Mouse (Mus musculus): ENCODE measurements around the gene Smim10l2a. TPM values are rescaled to one million over a fixed set of nuclear protein-coding genes. Genes with fewer than 3 reads are reported as not detected.
"Not testable (repeated sequence)": the region's sequence is repeated elsewhere in the genome, so short reads cannot be mapped to it uniquely, and the experiment has no call there.

Gene Smim10l2a
- 8.1 and 8.9 TPM in 2 replicates for polyA plus RNA-seq (2012; rRNA removed)

- TF ChIP-seq POLR2A (IDR thresholded peaks at IDR 0.05; ENCODE audit: control insufficient read depth, low read depth, low read length): peak; percentile 55; the same call in 1 of the 2 replicates
- not testable (repeated sequence) for H3K36me3 ChIP-seq (ENCODE audit: control insufficient read depth, insufficient read depth, low read length); H3K27ac ChIP-seq (ENCODE audit: control insufficient read depth, insufficient read depth, low read depth, low read length); H3K27me3 ChIP-seq (ENCODE audit: control insufficient read depth, insufficient read depth, low read length); H3K4me1 ChIP-seq (ENCODE audit: control insufficient read depth, insufficient read depth, low read length)
- H3K4me3 ChIP-seq (ENCODE audit: control insufficient read depth, low read depth, low read length): peak within 1 kb of the TSS; percentile 70
Observed at GRCm38 (mm10) chrX:56374431-56375128, at the start of gene Smim10l2a. Smim10l2a (plus strand) TSS chrX:56374586.

GRCm38 (mm10) chrX:56332046-56332445, 42.3 kb upstream of the Smim10l2a start:
- no peaks in the 10 kb centered on the region for H3K4me1 ChIP-seq (ENCODE audit: control insufficient read depth, insufficient read depth, low read length)
- no peak overlapping the region for H3K4me3 ChIP-seq (ENCODE audit: control insufficient read depth, low read depth, low read length)
- H3K27me3 ChIP-seq (ENCODE audit: control insufficient read depth, insufficient read depth, low read length): no peaks in the 10 kb centered on the region
- no peaks in the 10 kb centered on the region for H3K36me3 ChIP-seq (ENCODE audit: control insufficient read depth, insufficient read depth, low read length)
- no peak for TF ChIP-seq CTCF (IDR thresholded peaks at IDR 0.05; ENCODE audit: control insufficient read depth, insufficient read depth, insufficient replicate concordance, low read depth, low read length)
- no peak for TF ChIP-seq POLR2A (IDR thresholded peaks at IDR 0.05; ENCODE audit: control insufficient read depth, low read depth, low read length)
- no peak overlapping the region for H3K27ac ChIP-seq (ENCODE audit: control insufficient read depth, insufficient read depth, low read depth, low read length)

- TF ChIP-seq POLR2A (IDR thresholded peaks at IDR 0.05; ENCODE audit: control insufficient read depth, low read depth, low read length) (no peak), CTCF (IDR thresholded peaks at IDR 0.05; ENCODE audit: control insufficient read depth, insufficient read depth, insufficient replicate concordance, low read depth, low read length) (no peak)
Observed at GRCm38 (mm10) chrX:56340305-56340704, 34.1 kb upstream of the Smim10l2a start.

GRCm38 (mm10) chrX:56342921-56343320, 31.5 kb upstream of the Smim10l2a start:
- Histone ChIP-seq H3K4me3 (ENCODE audit: control insufficient read depth, low read depth, low read length) (no peak overlapping the region), H3K27ac (ENCODE audit: control insufficient read depth, insufficient read depth, low read depth, low read length) (no peak overlapping the region), H3K27me3 (ENCODE audit: control insufficient read depth, insufficient read depth, low read length) (no peaks in the 10 kb centered on the region), H3K4me1 (ENCODE audit: control insufficient read depth, insufficient read depth, low read length) (no peaks in the 10 kb centered on the region; the same call in none of the 2 replicates), H3K36me3 (ENCODE audit: control insufficient read depth, insufficient read depth, low read length) (no peaks in the 10 kb centered on the region)
- TF ChIP-seq POLR2A (IDR thresholded peaks at IDR 0.05; ENCODE audit: control insufficient read depth, low read depth, low read length): no peak
- TF ChIP-seq CTCF (IDR thresholded peaks at IDR 0.05; ENCODE audit: control insufficient read depth, insufficient read depth, insufficient replicate concordance, low read depth, low read length): no peak

More at GRCm38 (mm10) chrX:56340305-56340704, 34.1 kb upstream of the Smim10l2a start:
- Histone ChIP-seq H3K27ac (ENCODE audit: control insufficient read depth, insufficient read depth, low read depth, low read length) (no peak overlapping the region), H3K36me3 (ENCODE audit: control insufficient read depth, insufficient read depth, low read length) (no peaks in the 10 kb centered on the region), H3K27me3 (ENCODE audit: control insufficient read depth, insufficient read depth, low read length) (no peaks in the 10 kb centered on the region), H3K4me3 (ENCODE audit: control insufficient read depth, low read depth, low read length) (no peak overlapping the region), H3K4me1 (ENCODE audit: control insufficient read depth, insufficient read depth, low read length) (no peaks in the 10 kb centered on the region)

- Histone ChIP-seq H3K27me3 (ENCODE audit: control insufficient read depth, insufficient read depth, low read length) (no peaks in the 10 kb centered on the region), H3K36me3 (ENCODE audit: control insufficient read depth, insufficient read depth, low read length) (no peaks in the 10 kb centered on the region), H3K4me1 (ENCODE audit: control insufficient read depth, insufficient read depth, low read length) (no peaks in the 10 kb centered on the region; the same call in none of the 2 replicates), H3K4me3 (ENCODE audit: control insufficient read depth, low read depth, low read length) (peak within 1 kb of the TSS; percentile 66), H3K27ac (ENCODE audit: control insufficient read depth, insufficient read depth, low read depth, low read length) (peak within 1 kb of the TSS; percentile 49; the same call in 1 of the 2 replicates)
- peak; percentile 33; the same call in 1 of the 2 replicates for TF ChIP-seq POLR2A (IDR thresholded peaks at IDR 0.05; ENCODE audit: control insufficient read depth, low read depth, low read length)
- TF ChIP-seq CTCF (IDR thresholded peaks at IDR 0.05; ENCODE audit: control insufficient read depth, insufficient read depth, insufficient replicate concordance, low read depth, low read length): no peak
Observed at GRCm38 (mm10) chrX:56346176-56346931, 28.0 kb upstream of the Smim10l2a start, which contains the start of gene Zfp449. Zfp449 (plus strand) TSS chrX:56346400.

- TF ChIP-seq CTCF (IDR thresholded peaks at IDR 0.05; ENCODE audit: control insufficient read depth, insufficient read depth, insufficient replicate concordance, low read depth, low read length) (no peak), POLR2A (IDR thresholded peaks at IDR 0.05; ENCODE audit: control insufficient read depth, low read depth, low read length) (no peak)
- peak overlapping the region; percentile 49; the same call in 1 of the 2 replicates for H3K27ac ChIP-seq (ENCODE audit: control insufficient read depth, insufficient read depth, low read depth, low read length)
- no peaks in the 10 kb centered on the region for H3K36me3 ChIP-seq (ENCODE audit: control insufficient read depth, insufficient read depth, low read length)
- no peaks in the 10 kb centered on the region for H3K27me3 ChIP-seq (ENCODE audit: control insufficient read depth, insufficient read depth, low read length)
- no peaks in the 10 kb centered on the region; the same call in none of the 2 replicates for H3K4me1 ChIP-seq (ENCODE audit: control insufficient read depth, insufficient read depth, low read length)
- H3K4me3 ChIP-seq (ENCODE audit: control insufficient read depth, low read depth, low read length): no peak overlapping the region
Observed at GRCm38 (mm10) chrX:56346932-56347253, 27.5 kb upstream of the Smim10l2a start.

GRCm38 (mm10) chrX:56380852-56381251, 6.5 kb downstream of the Smim10l2a start:
- Histone ChIP-seq H3K4me1 (ENCODE audit: control insufficient read depth, insufficient read depth, low read length) (0 out of 2 replicates have a peak, but pooled peaks cover 2% of the 10 kb centered on the region), H3K27ac (ENCODE audit: control insufficient read depth, insufficient read depth, low read depth, low read length) (no peak overlapping the region)
- no peak for TF ChIP-seq POLR2A (IDR thresholded peaks at IDR 0.05; ENCODE audit: control insufficient read depth, low read depth, low read length)

More at GRCm38 (mm10) chrX:56380852-56381251, 6.5 kb downstream of the Smim10l2a start:
- Histone ChIP-seq H3K4me3 (ENCODE audit: control insufficient read depth, low read depth, low read length) (no peak overlapping the region), H3K27me3 (ENCODE audit: control insufficient read depth, insufficient read depth, low read length) (no peaks in the 10 kb centered on the region), H3K36me3 (ENCODE audit: control insufficient read depth, insufficient read depth, low read length) (no peaks in the 10 kb centered on the region)

All from testis, adult 2 months (tissue).